Mouse (Mus musculus) liver (tissue): Measurements from ENCODE around the gene Ppm1m.
A peak's percentile ranks its signal among the peaks of the same experiment; 100 is the strongest.

Source experiments
- DNase-seq: peaks from one replicate; pipeline ENCODE4 v3.0.0-alpha.2; 2020; ENCODE audit warnings: mixed read lengths

Gene Ppm1m

DNA sequence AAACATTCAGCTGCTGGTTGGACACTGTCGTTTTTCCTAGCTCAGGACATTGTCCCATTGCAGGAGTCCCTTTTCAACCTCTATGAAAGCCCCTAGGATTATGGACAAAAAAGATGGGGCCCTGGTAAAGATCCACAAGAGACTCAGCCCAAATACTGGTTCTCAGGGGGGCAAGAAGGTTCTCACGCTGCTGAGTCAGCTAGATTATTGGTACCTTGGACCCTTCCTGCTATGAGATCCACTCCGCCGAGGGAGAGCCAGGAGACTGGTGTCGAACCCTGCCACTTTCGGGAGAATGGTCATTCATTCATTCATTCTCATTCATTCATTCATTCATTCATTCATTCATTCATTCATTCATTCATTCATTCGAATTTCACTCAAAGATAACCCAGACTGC, 17.4 kb upstream of the Ppm1m start:
- no peak for DNase-seq

DNA sequence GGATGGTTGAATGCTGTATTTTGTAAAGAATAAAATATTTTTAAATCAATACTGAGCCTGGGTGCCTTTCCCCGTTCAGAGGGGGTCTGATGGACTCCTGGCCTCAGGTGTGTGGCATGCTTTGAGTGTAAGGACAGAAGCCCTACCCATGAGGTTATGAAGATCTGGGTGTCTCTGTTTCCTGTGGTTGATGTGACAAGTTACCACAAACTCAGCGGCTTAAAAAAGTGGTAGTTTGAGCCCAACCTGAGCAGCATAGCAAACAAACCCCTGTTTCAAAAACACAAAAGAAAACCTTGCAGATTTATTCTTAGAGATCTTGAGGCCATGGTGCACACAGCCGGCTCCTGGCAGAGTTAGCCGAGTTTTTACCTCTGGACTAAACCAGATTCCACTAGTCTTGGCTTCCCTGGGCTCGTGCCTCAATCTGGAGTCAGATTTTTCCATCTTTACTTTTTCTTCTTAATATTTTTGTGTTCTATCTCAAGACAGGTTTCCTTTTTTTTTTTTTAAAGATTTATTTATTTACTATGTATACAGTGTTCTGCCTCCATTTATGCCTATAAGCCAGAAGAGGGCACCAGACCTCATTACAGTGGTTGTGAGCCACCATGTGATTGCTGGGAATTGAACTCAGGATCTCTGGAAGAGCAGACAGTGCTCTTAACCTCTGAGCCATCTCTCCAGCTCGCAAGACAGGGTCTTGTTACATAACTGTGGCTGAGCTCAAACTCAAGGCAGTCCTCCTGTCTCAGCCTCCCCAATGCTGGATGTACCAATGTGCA, 16.0 kb upstream of the Ppm1m start:
- no peak for DNase-seq

DNA sequence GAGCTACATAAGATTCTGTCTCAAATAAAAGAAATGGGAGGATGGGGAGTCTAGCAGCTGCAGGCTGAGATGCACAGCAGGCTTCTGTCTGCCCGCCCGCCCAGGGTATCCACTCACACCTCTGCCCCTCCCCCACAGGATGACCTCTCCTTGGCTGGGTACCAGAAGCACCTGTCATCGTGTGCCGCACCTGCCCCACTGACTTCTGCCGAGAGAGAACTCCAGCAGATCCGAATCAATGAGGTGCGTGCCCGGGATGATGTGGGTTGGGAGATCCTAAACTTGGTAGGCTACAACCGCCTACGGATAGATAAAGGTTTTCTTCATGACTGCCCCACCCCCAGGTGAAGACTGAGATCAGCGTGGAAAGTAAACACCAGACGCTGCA, 13.0 kb upstream of the Ppm1m start:
- DNase-seq: no peak

DNA sequence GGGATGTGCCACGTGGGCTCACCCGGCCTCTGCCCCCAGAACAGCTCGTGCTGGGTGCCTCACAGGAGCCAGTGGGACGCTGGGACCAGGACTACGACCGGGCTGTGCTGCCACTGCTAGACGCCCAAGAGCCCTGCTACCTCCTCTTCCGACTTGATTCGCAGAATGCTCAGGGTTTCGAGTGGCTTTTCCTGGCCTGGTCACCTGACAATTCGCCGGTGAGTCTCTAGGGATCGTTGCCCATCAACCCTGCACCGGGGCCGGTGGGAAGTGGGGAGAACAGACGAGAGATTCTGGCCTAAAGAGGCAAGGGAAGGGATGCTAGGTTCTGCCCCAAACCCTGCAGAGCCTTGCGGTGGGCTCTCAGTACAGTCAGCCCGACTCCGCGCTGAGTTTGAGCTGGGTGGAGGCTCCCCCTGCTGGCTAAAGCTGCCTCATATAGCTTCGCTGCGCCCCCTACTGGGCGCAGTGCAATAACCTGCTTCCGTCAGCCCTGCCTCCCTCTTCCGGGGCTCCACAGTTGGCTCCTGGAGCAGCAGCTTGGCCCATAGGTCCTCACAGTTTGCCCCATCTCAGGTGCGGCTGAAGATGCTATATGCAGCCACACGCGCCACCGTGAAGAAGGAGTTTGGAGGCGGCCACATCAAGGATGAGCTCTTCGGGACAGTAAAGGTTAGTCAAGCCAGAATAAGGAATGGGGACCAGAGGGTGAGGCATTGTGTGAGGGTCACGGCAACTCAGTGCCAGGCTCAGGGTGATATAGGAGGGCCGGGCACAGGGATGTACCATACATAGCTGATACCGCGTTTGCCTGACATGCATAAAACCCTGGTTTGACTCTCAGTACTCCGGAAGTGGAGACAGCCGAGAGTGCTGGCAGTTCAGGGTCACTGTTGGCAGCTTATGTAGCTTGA, 12.4 kb upstream of the Ppm1m start:
- DNase-seq: peak; percentile 88

DNA sequence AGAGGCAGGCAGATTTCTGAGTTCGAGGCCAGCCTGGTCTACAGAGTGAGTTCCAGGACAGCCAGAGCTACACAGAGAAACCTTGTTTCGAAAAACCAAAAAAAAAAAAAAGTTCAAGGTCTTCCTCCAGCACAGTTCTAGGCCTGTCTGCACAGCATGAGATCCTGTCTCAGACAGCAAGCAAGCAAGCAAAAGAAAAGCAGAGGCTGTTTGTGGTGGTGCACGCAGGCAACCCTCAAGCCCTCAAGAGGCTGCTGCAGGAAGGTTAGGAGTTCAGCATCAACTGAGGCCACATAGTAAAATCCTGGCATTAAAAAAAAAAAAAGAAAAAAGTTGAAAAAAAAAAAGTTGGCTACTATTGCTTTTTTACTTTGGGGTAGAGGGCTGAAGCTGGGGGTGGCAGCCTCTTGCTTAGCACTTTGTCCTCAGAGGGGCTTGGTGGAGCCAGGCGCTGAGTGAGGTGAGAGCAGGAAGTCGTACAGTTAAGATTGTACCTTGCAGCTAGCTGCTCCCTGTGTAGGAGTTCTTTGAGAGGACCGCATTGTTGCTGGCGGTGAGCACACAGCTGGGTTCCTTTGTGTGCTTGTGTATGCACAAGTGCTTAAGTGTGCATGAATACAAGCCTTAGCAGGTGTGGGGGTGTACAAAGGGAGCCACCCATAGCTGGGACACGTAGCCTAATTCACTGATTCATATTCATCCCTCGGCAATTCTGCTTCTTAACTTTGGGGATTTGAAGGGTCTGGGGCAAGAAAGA, 11.5 kb upstream of the Ppm1m start:
- DNase-seq: no peak

DNA sequence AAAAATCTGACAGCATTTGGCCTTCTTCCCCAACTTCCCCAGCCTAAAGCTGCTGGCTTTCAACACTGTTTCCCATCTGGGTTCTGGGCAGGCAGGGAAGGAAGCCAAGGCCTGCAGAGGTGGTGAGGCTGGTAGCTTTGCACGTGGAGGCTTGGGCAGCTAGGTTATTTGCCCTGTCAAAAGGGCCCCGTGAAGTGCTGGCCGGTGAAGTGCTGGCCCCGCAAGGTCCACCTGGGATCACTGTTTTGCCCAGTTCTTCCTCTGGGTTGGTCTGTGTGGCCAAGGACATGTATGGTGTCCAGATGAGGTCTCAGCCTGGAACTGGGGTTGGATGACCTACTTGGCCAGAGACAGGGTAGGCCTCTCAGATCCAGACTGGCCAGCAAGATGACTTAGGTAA, 10.4 kb upstream of the Ppm1m start:
- DNase-seq: no peak

DNA sequence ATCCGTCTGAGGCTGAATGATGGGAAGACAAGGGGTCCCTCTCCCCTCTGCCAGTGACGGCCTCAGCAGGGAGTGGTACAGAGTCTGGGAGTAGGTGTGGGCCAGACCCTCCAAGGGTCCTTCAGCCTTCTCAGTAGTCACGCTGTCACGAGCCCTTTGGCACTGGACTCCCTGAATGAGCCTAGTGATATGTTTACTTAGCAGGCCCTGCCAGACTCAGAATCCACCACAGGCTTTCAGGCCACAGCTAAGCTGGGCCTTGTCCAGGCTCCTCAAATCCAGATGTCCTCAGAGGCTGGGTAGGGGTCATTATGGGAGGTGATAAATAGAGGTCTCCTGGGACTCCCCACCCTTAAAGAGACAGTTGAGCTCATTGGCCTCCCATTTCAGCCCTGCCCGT, 8.6 kb upstream of the Ppm1m start:
- DNase-seq: no peak

DNA sequence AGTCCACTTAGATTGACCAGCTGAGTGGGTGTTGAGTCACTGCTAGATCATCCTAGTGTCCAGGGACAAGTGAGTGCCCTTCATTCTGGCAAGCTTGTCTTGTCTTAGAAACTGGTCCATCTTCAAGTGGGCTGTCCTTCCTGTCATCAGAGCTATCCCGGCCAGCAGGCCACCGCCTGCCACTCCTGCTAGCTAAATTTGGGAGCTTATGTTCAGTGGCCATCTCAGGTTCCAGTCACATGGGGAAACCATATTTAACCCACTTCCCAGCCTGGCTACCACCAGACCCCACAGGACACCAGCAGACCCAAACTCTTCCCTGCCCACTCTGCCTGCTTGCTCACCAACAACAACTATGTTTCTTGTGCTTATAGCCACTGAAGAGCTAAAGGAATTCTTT, 7.0 kb upstream of the Ppm1m start:
- no peak for DNase-seq

DNA sequence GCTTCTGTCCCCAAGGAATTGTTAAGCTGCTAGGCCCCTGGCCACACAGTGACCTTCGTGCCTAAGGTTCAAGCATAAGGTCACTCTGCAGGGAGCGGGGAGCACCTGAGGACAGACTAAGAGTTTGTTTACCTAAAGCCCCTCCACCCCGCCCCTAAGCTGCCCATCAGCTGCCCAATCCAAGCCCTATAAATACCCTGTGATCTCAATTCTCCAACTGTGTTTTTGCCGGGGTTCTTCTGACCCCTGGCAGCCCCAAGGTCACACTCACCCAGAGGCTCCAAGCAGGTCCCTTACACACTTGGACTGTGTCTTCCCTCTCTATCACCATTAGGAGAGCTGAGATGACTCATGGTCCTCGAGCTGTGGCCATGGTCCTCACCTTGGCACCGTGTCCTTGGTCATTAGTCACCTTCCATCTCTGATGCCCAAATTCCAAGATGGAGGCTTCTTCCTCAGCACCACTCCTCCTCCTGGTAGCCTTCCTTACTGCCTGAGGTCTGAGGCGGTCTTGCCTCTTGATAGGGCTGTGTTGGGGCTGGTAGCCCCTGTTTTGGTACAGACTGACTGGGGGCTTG, 6.3 kb upstream of the Ppm1m start:
- DNase-seq: no peak

DNA sequence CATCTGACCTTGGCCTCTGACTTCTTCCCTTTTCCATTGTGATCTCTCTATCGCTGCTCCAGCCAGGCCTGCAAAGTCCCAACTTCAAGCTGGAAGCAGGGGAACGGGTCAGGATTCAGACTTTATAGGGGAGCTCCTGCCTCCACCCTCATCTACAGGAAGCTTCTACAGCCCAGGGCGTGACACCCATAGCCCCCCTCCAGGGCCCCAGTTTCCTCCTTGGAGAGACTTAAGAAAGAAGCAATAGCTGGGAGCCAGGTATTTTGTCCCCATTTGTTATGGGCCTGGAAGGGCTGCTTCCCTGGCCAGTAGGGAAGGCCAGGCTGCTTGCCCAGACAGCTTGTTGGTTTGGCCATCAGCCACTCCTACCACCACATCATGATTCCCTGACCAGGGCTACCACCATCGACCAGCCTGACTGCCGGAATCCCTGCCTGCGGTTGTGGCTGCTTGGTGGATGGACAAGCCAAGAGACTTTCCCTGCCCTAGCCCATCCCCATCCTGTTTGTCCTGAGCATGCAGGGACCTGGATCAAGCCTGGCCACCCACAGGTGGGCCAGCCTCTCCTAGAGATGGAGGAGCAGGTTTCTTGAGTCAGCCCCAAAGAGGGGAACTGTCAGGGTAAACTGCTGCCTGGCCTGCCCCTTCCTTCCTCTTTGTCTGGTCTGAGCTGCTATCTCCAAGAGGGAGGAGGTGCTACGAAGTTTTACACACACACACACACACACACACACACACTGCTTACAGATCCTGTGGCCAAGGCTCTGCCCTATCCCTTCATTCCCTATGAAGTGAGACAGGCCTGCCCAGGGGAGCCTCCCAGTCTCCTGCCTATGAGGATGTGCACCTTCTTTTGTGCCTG, 4.7 kb upstream of the Ppm1m start:
- no peak for DNase-seq

DNA sequence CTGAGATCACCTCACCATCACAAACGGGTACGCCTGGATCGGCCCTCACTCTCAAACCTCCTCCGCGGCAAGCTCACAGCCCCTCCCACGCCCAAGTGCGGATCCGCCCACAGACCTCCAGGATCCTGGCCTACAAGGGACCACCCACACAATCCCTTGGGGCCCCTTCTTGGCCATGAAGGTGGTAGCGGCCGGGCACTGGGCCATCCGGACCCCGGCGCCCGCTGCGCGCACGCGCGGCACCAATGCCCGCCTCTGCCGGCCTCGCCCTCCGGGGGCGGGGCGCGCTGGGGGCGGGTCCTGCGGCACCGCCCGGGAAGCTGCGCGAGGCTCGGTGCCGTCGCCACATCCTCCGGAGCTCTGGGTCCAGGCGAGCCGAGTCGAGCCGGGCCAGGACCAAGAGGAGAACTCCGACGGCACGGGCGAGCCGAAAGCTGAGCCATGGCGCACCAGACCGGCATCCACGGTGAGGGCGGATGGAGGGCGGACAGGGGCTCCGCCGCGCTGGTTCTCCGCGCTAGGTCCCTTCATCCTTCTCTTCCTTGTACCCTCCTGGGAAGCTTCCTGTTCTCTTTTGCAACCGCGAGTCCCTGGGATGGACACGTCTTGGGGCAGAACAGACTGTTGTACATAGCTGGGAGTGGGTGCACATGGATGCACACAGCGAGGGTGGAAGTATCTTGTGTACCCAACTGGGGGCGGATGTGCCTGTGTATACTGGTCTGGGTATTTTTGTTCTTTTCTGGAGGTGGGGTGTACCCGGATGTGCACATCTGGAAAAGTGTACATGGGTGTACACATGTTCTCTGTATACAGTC, 3.5 kb upstream of the Ppm1m start, which contains the start of gene Twf2:
Gene Twf2 (plus strand): TSS at position 290 of the 818 bp plus-strand sequence.
- peak; percentile 90 for DNase-seq

DNA sequence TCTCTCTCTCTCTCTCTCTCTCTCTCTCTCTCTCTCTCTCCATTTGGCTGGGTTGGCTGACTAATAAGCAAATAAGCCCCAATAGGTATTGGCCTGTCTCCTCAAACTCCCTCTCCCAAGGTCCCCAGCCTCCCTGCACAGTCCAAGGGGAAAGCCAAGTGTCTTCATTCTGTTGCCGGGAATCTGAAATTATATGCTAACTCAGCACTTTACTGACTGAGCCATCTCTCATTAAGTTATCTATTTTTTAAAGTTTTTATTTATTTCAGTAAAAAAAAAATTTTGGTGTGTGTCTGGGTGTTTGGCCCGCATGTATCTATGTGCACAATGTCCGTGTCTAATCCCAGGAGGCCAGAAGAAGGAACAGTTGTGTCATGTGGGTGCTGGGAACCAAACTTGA, 2.3 kb upstream of the Ppm1m start:
- DNase-seq: no peak

DNA sequence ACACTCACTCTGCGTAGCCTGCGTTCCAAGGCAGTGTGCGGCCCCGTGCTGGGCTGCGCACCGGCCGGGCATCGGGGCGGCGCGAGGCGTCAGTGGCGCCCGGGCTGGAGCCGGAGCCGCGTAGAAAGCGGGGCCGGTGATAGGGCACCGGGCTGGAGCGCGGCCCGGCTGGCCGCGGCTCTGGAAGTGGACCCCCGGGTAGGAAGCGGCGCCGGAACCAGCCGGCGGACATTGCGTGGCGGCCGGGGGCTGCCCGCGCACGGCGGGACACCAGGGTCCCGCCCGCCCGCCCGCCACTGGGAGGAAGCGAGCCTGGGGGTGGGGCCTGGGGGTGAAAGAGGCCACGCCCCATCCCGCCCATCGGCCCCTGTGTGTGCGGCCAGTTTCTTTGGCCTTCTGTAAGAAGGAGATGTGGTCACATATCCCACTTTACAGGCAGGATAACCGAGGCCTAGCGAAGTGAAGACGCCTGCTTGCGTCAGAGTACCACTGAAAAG, 536 bp downstream of the Ppm1m start:
- peak; percentile 88 for DNase-seq

DNA sequence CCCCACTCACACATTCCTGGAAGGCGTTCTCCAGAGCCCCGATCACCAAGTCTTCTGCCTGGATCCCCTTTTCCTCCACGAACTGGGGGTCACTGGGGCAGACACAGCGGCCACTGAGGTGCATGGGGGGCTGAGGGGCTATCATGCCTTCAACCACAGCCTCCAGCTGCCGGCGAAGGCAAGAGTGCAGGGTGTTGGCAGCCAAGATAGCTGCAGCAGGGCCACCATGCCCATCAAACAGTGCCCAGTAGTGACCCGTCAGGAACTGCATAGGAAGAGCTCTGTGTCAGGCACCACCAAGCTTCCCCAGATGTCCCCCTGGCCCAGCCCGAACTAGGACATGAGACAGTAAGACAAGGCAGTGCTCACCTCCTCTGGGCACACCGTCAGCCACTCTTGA, 1.8 kb downstream of the Ppm1m start:
- DNase-seq: no peak

DNA sequence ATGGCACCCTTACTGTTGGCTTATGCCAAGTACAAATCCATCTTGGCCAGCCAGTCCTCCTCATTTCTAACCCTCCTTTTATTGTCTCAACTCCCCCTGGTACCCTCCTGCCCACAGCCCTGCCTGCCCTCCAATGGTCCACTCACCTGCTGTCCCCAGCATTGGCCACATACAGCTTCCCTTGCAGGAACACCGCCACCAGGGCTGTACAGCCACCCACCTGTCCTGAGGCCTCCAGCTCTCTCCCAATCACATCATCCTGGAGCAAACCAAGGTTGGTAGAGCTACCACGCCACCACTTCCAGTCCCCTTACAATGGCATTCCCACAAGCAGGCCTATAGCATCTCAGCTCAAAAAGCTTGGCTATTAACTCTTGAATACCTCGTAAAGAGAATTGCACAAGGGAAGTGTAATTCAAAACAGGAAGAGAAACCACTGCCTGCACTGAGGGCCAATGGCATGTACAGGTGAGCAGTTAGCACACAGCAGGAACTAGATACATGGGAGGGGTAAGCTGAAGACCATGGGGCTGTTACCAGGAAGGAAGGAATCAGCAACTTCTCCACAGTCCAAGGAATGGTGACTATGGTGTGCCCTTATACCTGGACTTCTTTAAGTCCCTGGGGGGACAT, 2.3 kb downstream of the Ppm1m start:
- no peak for DNase-seq

DNA sequence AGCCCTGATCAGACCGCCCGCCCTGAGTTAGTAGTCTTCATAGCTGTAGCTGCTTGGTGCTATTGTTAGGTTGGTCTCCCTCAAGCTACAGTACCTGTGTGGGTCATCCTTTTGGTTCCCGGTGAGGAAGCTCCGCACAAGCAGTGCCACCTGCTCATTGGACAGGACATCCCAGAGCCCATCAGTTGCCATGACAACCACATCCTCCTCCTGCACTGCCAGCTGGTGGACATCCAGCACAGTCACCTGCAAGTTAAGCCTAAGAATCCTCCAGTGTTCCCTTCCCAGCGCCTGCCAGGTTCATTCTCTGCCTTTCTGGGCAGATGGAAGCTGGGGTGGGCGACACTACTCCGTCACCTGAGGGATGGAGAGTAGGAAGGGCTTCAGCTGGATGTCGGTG, 3.9 kb downstream of the Ppm1m start:
- no peak for DNase-seq

DNA sequence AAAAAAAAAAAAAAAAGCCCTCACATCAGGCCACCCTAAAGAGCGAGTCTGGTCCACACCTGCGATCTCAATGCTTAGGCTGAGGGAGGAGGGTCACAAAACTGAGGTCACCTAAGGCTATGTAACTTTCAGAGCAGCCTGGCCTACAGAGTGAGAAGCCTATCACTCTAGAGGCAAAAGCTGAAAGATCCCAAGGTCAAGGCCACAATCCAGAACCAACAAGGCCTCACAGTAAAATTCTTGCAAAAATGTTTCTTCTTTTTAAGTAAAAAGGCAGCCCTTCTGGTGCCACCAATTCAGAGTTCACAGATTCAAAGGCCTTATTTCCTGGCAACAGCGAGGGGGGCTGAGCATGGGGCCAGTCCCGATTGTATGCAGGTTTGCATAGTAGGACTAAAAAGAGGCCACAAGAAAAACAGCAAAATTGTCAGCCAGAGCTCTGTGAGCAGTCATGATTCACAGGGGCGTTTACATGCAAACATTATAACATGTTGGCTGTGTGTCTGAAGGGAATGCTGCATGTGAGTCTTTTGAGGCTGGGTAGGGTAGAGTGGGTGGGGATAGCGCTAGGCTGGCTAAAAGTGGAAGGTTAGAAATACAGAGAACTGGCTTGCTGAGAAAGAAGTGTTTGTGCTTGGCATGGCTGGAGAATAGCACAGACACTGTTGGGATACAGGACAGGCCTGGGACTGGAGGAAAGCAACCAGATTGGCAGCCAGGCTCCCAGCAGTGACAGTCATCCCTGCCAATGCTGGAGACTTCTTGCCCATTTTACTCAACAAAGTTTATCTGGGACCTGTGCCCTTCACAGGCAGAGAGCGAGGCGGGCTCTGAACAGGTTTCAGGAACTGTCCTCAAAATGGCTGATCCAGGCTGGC, 5.4 kb downstream of the Ppm1m start:
- no peak for DNase-seq

DNA sequence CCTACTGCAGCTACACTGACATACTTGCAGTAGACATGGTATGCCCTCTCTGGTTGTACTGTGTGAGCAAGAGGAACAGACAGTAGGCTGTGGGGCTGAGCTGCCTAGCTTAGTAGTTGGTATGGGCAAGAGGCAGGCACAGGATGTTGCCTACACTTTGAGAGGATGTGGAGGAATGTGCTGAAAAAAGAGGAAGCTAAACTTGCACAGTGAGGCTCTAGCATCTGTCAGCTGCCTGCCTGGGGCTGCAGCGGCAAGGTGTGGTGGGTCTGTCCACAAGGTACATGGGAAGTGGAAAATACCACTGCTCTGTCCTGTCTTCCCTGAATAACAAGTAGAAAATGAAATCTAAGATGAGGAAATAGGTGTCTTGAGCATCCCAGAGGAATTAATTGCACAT, 6.5 kb downstream of the Ppm1m start:
- no peak for DNase-seq

DNA sequence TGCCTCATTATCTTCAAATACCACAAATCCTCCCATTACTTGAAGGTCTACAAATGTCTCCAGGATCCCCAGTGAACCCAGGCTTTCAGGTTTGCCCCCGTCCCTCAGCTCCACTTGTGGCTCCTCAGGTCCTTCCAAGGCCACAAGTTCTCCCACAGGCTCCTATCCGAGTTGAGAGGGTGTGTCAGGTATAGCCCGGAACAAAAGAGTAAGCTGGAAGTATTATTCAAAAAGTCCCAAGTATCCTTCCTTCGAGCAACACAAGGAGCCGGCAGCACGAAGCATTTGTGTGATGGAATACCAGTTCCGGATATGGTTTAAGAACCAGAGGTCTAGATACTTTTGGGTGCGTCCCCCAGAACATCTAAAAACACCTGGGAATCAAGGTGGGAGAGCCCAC, 7.5 kb downstream of the Ppm1m start:
- DNase-seq: no peak
